Mouse (Mus musculus): ENCODE results near the gene Cyfip2. TPM values are rescaled to one million over a fixed set of nuclear protein-coding genes. Genes with fewer than 3 reads are reported as not detected.

Gene Cyfip2
- polyA plus RNA-seq, 1 experiment from 2014 or later, result 117 TPM

GRCm38 (mm10) chr11:46332217-46332616 is 19.6 kb upstream of the Cyfip2 start:
- Histone ChIP-seq H3K9me3 (ENCODE audit: control insufficient read depth, low read length) (no peaks in the 10 kb centered on the region), H3K4me1 (replicated peaks; ENCODE audit: control insufficient read depth, insufficient read depth, low read length) (no peaks in the 10 kb centered on the region), H3K4me2 (replicated peaks) (no peak overlapping the region), H3K4me3 (replicated peaks; ENCODE audit: low read length) (no peak overlapping the region), H3K27ac (no peak overlapping the region), H3K27me3 (ENCODE audit: control insufficient read depth, insufficient read depth, low read length) (no peaks in the 10 kb centered on the region), H3K9ac (no peak overlapping the region), H3K36me3 (replicated peaks; ENCODE audit: control insufficient read depth, insufficient read depth) (no peaks in the 10 kb centered on the region)
- ATAC-seq (ENCODE audit: low FRiP score), result no peak
- no peak for DNase-seq (ENCODE audit: low spot score)
- WGBS, result 92% methylated on average over 8 of the region's 8 CpGs

DNA sequence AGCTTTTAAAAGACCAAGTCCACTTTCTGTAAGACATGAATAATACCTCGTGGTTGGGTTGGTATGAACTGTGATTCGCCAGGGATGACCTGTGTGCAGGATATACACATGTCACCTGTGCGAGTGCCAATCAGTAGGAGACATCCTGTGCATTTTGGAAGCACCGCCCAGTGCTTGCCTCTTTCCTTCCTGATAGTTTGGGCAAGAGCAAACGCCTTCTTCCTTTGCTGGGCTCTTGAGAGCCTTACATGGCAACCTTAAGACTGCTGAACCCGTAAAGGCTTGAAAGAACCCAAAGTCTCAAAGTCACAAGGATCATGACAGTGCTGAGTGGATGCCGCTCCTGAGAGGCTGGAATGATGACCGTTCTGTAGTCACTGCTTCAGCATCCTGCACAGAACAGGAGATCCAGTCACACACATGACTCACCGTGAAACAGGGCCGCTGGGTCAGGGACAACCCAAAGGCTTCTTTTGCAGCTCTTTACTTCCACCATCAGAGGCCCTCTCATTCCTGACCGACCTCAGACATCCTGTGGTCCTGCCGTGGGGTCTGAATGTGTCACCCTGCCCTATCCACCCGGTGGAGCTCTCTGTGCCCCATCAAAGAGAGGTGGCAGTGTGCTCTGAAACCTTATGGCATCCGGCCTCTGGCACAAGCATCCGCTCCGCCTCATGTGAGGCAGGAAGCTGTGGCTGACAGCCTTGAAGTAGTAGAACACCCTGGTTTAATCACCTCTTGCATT is 13.8 kb upstream of the Cyfip2 start:
- WGBS, result 90% methylated on average over 16 of the region's 16 CpGs
- Histone ChIP-seq H3K4me1 (replicated peaks; ENCODE audit: control insufficient read depth, insufficient read depth, low read length) (no peaks in the 10 kb centered on the region), H3K9ac (no peak overlapping the region), H3K36me3 (replicated peaks; ENCODE audit: control insufficient read depth, insufficient read depth) (no peaks in the 10 kb centered on the region), H3K27ac (no peak overlapping the region), H3K9me3 (ENCODE audit: control insufficient read depth, low read length) (no peaks in the 10 kb centered on the region), H3K4me2 (replicated peaks) (no peak overlapping the region), H3K27me3 (ENCODE audit: control insufficient read depth, insufficient read depth, low read length) (no peaks in the 10 kb centered on the region), H3K4me3 (replicated peaks; ENCODE audit: low read length) (no peak overlapping the region)
- DNase-seq (ENCODE audit: low spot score), result no peak
- no peak for ATAC-seq (ENCODE audit: low FRiP score)

- no peak overlapping the region for H3K4me2 ChIP-seq (replicated peaks)
Observed at GRCm38 (mm10) chr11:46321559-46321958, 8.9 kb upstream of the Cyfip2 start.

DNA sequence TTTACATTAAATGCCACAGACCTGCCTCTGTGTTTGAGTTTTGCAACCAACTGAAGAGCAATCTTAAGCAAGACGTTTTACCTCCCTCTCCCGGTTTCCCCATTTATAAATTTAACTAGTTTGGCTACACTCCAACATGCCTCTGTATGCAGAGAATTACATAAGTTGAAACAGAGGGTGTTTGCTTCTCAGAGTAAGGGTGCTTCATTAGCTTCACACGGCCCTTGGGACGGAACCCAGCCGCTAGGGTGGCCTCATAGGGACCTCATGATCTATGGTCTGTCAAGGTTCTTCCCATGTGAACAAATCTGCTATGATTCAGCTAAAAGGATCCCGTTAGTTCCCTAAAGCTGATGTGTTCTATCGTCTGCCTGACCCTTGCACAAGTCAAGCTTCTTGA is 1.9 kb upstream of the Cyfip2 start:
- ATAC-seq (ENCODE audit: low FRiP score) (no peak), DNase-seq (ENCODE audit: low spot score) (no peak)
- Histone ChIP-seq H3K4me3 (replicated peaks; ENCODE audit: low read length) (no peak overlapping the region), H3K9ac (no peak overlapping the region), H3K9me3 (ENCODE audit: control insufficient read depth, low read length) (no peaks in the 10 kb centered on the region), H3K36me3 (replicated peaks; ENCODE audit: control insufficient read depth, insufficient read depth) (no peaks in the 10 kb centered on the region), H3K27me3 (ENCODE audit: control insufficient read depth, insufficient read depth, low read length) (no peaks in the 10 kb centered on the region), H3K4me2 (replicated peaks) (no peak overlapping the region), H3K4me1 (replicated peaks; ENCODE audit: control insufficient read depth, insufficient read depth, low read length) (peaks cover 25% of the 10 kb centered on the region), H3K27ac (no peak overlapping the region)
- 75% methylated on average over 7 of the region's 7 CpGs for WGBS

More at GRCm38 (mm10) chr11:46321559-46321958, 8.9 kb upstream of the Cyfip2 start:
- no peak for ATAC-seq (ENCODE audit: low FRiP score)
- no peaks in the 10 kb centered on the region for H3K27me3 ChIP-seq (ENCODE audit: control insufficient read depth, insufficient read depth, low read length)
- no peak overlapping the region for H3K27ac ChIP-seq
- no peak overlapping the region for H3K4me3 ChIP-seq (replicated peaks; ENCODE audit: low read length)
- no peaks in the 10 kb centered on the region for H3K9me3 ChIP-seq (ENCODE audit: control insufficient read depth, low read length)
- H3K4me1 ChIP-seq (replicated peaks; ENCODE audit: control insufficient read depth, insufficient read depth, low read length), result no peaks in the 10 kb centered on the region
- no peaks in the 10 kb centered on the region for H3K36me3 ChIP-seq (replicated peaks; ENCODE audit: control insufficient read depth, insufficient read depth)
- DNase-seq (ENCODE audit: low spot score), result no peak
- 78% methylated on average over 7 of the region's 7 CpGs for WGBS
- no peak overlapping the region for H3K9ac ChIP-seq

DNA sequence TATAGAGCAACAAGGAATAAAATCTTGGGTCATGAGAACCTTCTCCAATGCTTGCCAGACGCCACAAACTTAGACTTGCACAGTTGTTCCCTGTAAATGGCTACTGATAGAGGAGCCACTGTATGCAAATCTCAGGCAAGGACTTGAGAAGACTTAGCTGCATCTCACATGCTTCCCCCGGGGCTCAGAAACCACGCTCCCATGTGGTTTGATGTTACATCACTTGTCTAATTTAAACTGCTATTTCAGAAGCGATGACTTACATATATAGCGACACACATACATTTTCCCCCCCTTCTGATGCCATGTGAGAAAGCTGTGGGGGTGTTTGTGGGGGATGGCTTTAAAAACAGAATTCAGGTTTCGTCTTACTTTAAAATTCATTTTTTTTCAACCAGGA is 1.2 kb upstream of the Cyfip2 start:
- no peaks in the 10 kb centered on the region for H3K9me3 ChIP-seq (ENCODE audit: control insufficient read depth, low read length)
- H3K9ac ChIP-seq, result no peak overlapping the region
- no peak overlapping the region for H3K27ac ChIP-seq
- WGBS, result 84% methylated on average over 6 of the region's 6 CpGs
- H3K4me1 ChIP-seq (replicated peaks; ENCODE audit: control insufficient read depth, insufficient read depth, low read length), result peaks cover 32% of the 10 kb centered on the region
- no peaks in the 10 kb centered on the region for H3K27me3 ChIP-seq (ENCODE audit: control insufficient read depth, insufficient read depth, low read length)
- H3K4me2 ChIP-seq (replicated peaks), result no peak overlapping the region
- H3K36me3 ChIP-seq (replicated peaks; ENCODE audit: control insufficient read depth, insufficient read depth), result no peaks in the 10 kb centered on the region
- ATAC-seq (ENCODE audit: low FRiP score) (no peak), DNase-seq (ENCODE audit: low spot score) (no peak)
- no peak overlapping the region for H3K4me3 ChIP-seq (replicated peaks; ENCODE audit: low read length)

- Histone ChIP-seq H3K27me3 (ENCODE audit: control insufficient read depth, insufficient read depth, low read length) (no peaks in the 10 kb centered on the region), H3K36me3 (replicated peaks; ENCODE audit: control insufficient read depth, insufficient read depth) (no peaks in the 10 kb centered on the region), H3K27ac (peak overlapping the region; percentile 95), H3K4me3 (replicated peaks; ENCODE audit: low read length) (peak overlapping the region; percentile 93), H3K9ac (peak overlapping the region; percentile 97), H3K4me2 (replicated peaks) (peak overlapping the region; percentile 93), H3K4me1 (replicated peaks; ENCODE audit: control insufficient read depth, insufficient read depth, low read length) (peaks cover 40% of the 10 kb centered on the region), H3K9me3 (ENCODE audit: control insufficient read depth, low read length) (no peaks in the 10 kb centered on the region)
- WGBS, result under 1% methylated on average over 71 of the region's 71 CpGs
- peak; percentile 89 for ATAC-seq (ENCODE audit: low FRiP score)
- DNase-seq (ENCODE audit: low spot score), result peak; percentile 76
Observed at GRCm38 (mm10) chr11:46311703-46312522, 746 bp downstream of the Cyfip2 start.

- H3K27ac ChIP-seq, result peak overlapping the region; percentile 95
- no peaks in the 10 kb centered on the region for H3K27me3 ChIP-seq (ENCODE audit: control insufficient read depth, insufficient read depth, low read length)
- 2% methylated on average over 14 of the region's 14 CpGs for WGBS
- H3K4me3 ChIP-seq (replicated peaks; ENCODE audit: low read length), result peak overlapping the region; percentile 93
- H3K4me1 ChIP-seq (replicated peaks; ENCODE audit: control insufficient read depth, insufficient read depth, low read length), result peaks cover 46% of the 10 kb centered on the region
- DNase-seq (ENCODE audit: low spot score) (peak; percentile 32), ATAC-seq (ENCODE audit: low FRiP score) (peak; percentile 14; the same call in 1 of the 2 replicates)
- peak overlapping the region; percentile 97 for H3K9ac ChIP-seq
- no peaks in the 10 kb centered on the region for H3K36me3 ChIP-seq (replicated peaks; ENCODE audit: control insufficient read depth, insufficient read depth)
- peak overlapping the region; percentile 93 for H3K4me2 ChIP-seq (replicated peaks)
- H3K9me3 ChIP-seq (ENCODE audit: control insufficient read depth, low read length), result no peaks in the 10 kb centered on the region
Observed at GRCm38 (mm10) chr11:46311181-46311702, 1.4 kb downstream of the Cyfip2 start.

GRCm38 (mm10) chr11:46310647-46311063 is 2.0 kb downstream of the Cyfip2 start:
- Histone ChIP-seq H3K27me3 (ENCODE audit: control insufficient read depth, insufficient read depth, low read length) (no peaks in the 10 kb centered on the region), H3K4me2 (replicated peaks) (peak overlapping the region; percentile 93), H3K4me1 (replicated peaks; ENCODE audit: control insufficient read depth, insufficient read depth, low read length) (peaks cover 51% of the 10 kb centered on the region), H3K9me3 (ENCODE audit: control insufficient read depth, low read length) (no peaks in the 10 kb centered on the region), H3K4me3 (replicated peaks; ENCODE audit: low read length) (peak overlapping the region; percentile 93), H3K9ac (peak overlapping the region; percentile 97), H3K36me3 (replicated peaks; ENCODE audit: control insufficient read depth, insufficient read depth) (no peaks in the 10 kb centered on the region), H3K27ac (peak overlapping the region; percentile 95)
- 38% methylated on average over 5 of the region's 5 CpGs for WGBS
- DNase-seq (ENCODE audit: low spot score) (peak; percentile 46), ATAC-seq (ENCODE audit: low FRiP score) (no peak)
